Mouse (Mus musculus) intestine, embryonic 14.5 days (tissue): ENCODE data around the gene Patj. TPM values are rescaled to one million over a fixed set of nuclear protein-coding genes. Genes with fewer than 3 reads are reported as not detected.

Experiments
- ATAC-seq: fragments of 200-750 bp; cut with Nextera tagmentation; replicated peaks from 2 replicates; pipeline ENCODE4 v1.8.0; 2017; ENCODE audit warnings: low read depth, moderate number of reproducible peaks, moderate TSS enrichment, moderate library complexity; ENCODE audit not compliant: low FRiP score, low TSS enrichment
- DNase-seq: peaks from one replicate; pipeline ENCODE4 v3.0.0-alpha.2; 2018; ENCODE audit warnings: low spot score
- H3K27ac ChIP-seq: fragments of 300-500 bp; sonication (generic); 2 replicates; pipeline ENCODE4 v1.5.1; 2014; ENCODE audit warnings: low read depth, mild to moderate bottlenecking, control low read depth
- H3K27me3 ChIP-seq: fragments of 300-500 bp; sonication (generic); replicated peaks from 2 replicates; pipeline ENCODE4 v1.6.1; 2014; ENCODE audit warnings: low read length, control low read depth; ENCODE audit not compliant: control insufficient read depth, insufficient read depth
- H3K36me3 ChIP-seq: fragments of 300-500 bp; sonication (generic); 2 replicates; pipeline ENCODE4 v1.6.1; 2014; ENCODE audit warnings: low read length, control low read depth; ENCODE audit not compliant: control insufficient read depth, insufficient read depth
- H3K4me1 ChIP-seq: fragments of 300-500 bp; sonication (generic); replicated peaks from 2 replicates; pipeline ENCODE4 v1.6.1; 2014; ENCODE audit warnings: low read length, control low read depth, mixed read lengths; ENCODE audit not compliant: control insufficient read depth, insufficient read depth
- H3K4me2 ChIP-seq: fragments of 300-500 bp; sonication (generic); 2 replicates; pipeline ENCODE4 v1.6.1; 2014; ENCODE audit warnings: low read length
- H3K4me3 ChIP-seq: fragments of 300-500 bp; sonication (generic); 2 replicates; pipeline ENCODE4 v1.5.1; 2014; ENCODE audit warnings: low read depth, low read length, control low read depth, mixed read lengths
- H3K9ac ChIP-seq: fragments of 300-500 bp; sonication (generic); 2 replicates; pipeline ENCODE4 v1.6.1; 2014; ENCODE audit warnings: mild to moderate bottlenecking, low read length
- H3K9me3 ChIP-seq: fragments of 300-500 bp; sonication (generic); 2 replicates; pipeline ENCODE4 v1.6.1; 2016; ENCODE audit warnings: low read length, control low read depth; ENCODE audit not compliant: control insufficient read depth
- WGBS: fragments of 180-500 bp; shearing (Covaris S2); extraction: QIAGEN DNeasy Blood & Tissue Kit; methylation state at CpG from one replicate; pipeline ENCODE4 v1.1.7; 2014; 5-methylcytosine and 5-hydroxymethylcytosine counted together
- polyA plus RNA-seq: library from polyadenylated mRNA; unstranded; fragments of >200 nt; fragmentation: Nextera tagmentation; extraction: Ambion mirVana; gene quantifications from 2 replicates; pipeline ENCODE4 v1.2.1, GENCODE M21; 2014

Gene Patj
- polyA plus RNA-seq, 1 experiment from 2014 or later = 19.7 TPM

GRCm38 (mm10) chr4:98586303-98586702 is 190.7 kb downstream of the Patj start:
- Histone ChIP-seq H3K36me3 (no peaks in the 10 kb centered on the region), H3K4me2 (no peak overlapping the region), H3K4me3 (no peak overlapping the region), H3K27me3 (no peaks in the 10 kb centered on the region), H3K4me1 (no peaks in the 10 kb centered on the region), H3K9me3 (no peaks in the 10 kb centered on the region), H3K27ac (no peak overlapping the region), H3K9ac (no peak overlapping the region)
- DNase-seq (no peak), ATAC-seq (no peak)
- 69% methylated on average over 4 of the region's 4 CpGs for WGBS

GRCm38 (mm10) chr4:98587686-98588085 is 192.1 kb downstream of the Patj start:
- WGBS = 72% methylated on average over 2 of the region's 2 CpGs
- no peak for ATAC-seq
- H3K4me3 ChIP-seq = no peak overlapping the region
- H3K9me3 ChIP-seq = no peaks in the 10 kb centered on the region
- no peaks in the 10 kb centered on the region for H3K36me3 ChIP-seq
- no peaks in the 10 kb centered on the region for H3K4me1 ChIP-seq
- H3K4me2 ChIP-seq = no peak overlapping the region
- H3K27ac ChIP-seq = no peak overlapping the region
- no peak for DNase-seq
- no peaks in the 10 kb centered on the region for H3K27me3 ChIP-seq
- no peak overlapping the region for H3K9ac ChIP-seq

GRCm38 (mm10) chr4:98593961-98594360 is 198.4 kb downstream of the Patj start:
- Histone ChIP-seq H3K4me2 (no peak overlapping the region), H3K27me3 (no peaks in the 10 kb centered on the region), H3K36me3 (no peaks in the 10 kb centered on the region), H3K27ac (no peak overlapping the region), H3K9ac (no peak overlapping the region), H3K9me3 (no peaks in the 10 kb centered on the region), H3K4me1 (peaks cover 3% of the 10 kb centered on the region; the same call in 1 of the 2 replicates), H3K4me3 (no peak overlapping the region)
- ATAC-seq = no peak
- no peak for DNase-seq
- WGBS = 83% methylated on average over 1 of the region's 1 CpGs

- no peaks in the 10 kb centered on the region for H3K27me3 ChIP-seq
Observed at GRCm38 (mm10) chr4:98598546-98598971, 203.0 kb downstream of the Patj start.

GRCm38 (mm10) chr4:98599358-98599757 is 203.8 kb downstream of the Patj start:
- DNase-seq (no peak), ATAC-seq (no peak)
- H3K4me3 ChIP-seq = no peak overlapping the region
- no peaks in the 10 kb centered on the region for H3K27me3 ChIP-seq
- H3K4me1 ChIP-seq = peaks cover 9% of the 10 kb centered on the region; the same call in 1 of the 2 replicates
- 42% methylated on average over 6 of the region's 6 CpGs for WGBS
- no peaks in the 10 kb centered on the region for H3K36me3 ChIP-seq
- no peak overlapping the region for H3K4me2 ChIP-seq
- H3K27ac ChIP-seq = 0 out of 2 replicates have a peak overlapping the region, but pooled peaks have one; percentile 38
- H3K9ac ChIP-seq = no peak overlapping the region
- H3K9me3 ChIP-seq = no peaks in the 10 kb centered on the region

More at GRCm38 (mm10) chr4:98598546-98598971, 203.0 kb downstream of the Patj start:
- no peak overlapping the region for H3K9ac ChIP-seq
- H3K4me1 ChIP-seq = peaks cover 9% of the 10 kb centered on the region; the same call in 1 of the 2 replicates
- H3K4me2 ChIP-seq = no peak overlapping the region
- H3K27ac ChIP-seq = 0 out of 2 replicates have a peak overlapping the region, but pooled peaks have one; percentile 38
- DNase-seq (no peak), ATAC-seq (0 out of 2 replicates have a peak, but pooled peaks have one; percentile 27)
- no peaks in the 10 kb centered on the region for H3K9me3 ChIP-seq
- no peaks in the 10 kb centered on the region for H3K36me3 ChIP-seq
- no peak overlapping the region for H3K4me3 ChIP-seq
- 29% methylated on average over 1 of the region's 1 CpGs for WGBS

DNA sequence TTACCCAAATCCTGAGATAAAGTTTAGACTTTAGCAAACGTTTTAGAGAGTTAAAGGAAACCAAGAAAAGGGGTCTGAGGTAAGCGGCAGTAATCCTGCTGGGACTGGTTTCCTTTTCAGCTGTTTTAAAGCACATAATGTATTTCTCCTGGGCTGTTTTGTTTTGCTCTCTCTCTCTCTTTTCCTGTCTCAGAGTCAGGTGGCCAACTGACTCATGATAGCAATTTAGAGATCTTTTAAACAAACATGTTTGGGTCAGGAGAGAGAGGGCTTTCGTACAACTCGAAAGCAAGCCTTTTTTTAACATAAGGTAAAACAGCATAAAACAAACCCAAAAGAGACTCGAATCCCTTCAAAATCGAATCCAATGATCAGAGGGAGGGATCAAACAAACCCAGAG is 207.5 kb downstream of the Patj start:
- 40% methylated on average over 6 of the region's 6 CpGs for WGBS
- Histone ChIP-seq H3K4me3 (no peak overlapping the region), H3K9me3 (no peaks in the 10 kb centered on the region), H3K9ac (no peak overlapping the region), H3K27ac (no peak overlapping the region), H3K4me1 (peaks cover 9% of the 10 kb centered on the region; the same call in 1 of the 2 replicates), H3K27me3 (no peaks in the 10 kb centered on the region), H3K4me2 (no peak overlapping the region), H3K36me3 (no peaks in the 10 kb centered on the region)
- no peak for DNase-seq
- ATAC-seq = no peak

DNA sequence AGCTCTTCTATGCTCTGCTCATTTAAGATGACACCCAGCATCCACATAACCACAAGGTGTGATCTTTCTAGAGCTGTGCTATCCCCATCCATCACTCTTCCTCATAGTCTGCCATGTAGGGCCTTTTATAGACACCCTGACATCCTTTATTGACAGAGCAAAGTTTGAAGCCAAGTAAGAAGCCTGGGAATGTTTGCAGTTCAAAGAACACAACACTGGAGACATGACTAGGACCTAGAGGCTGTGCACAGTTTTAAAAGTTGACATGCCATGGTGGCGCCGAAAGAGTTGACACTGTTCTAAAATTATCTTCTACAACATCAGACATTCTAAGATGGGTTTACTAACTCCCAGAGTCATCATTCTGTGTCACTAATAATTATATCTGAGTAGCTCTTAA is 214.9 kb downstream of the Patj start:
- Histone ChIP-seq H3K9ac (no peak overlapping the region), H3K9me3 (no peaks in the 10 kb centered on the region), H3K27me3 (no peaks in the 10 kb centered on the region), H3K4me1 (no peaks in the 10 kb centered on the region), H3K4me2 (no peak overlapping the region), H3K36me3 (no peaks in the 10 kb centered on the region), H3K27ac (no peak overlapping the region), H3K4me3 (no peak overlapping the region)
- 85% methylated on average over 2 of the region's 2 CpGs for WGBS
- ATAC-seq = no peak
- no peak for DNase-seq

DNA sequence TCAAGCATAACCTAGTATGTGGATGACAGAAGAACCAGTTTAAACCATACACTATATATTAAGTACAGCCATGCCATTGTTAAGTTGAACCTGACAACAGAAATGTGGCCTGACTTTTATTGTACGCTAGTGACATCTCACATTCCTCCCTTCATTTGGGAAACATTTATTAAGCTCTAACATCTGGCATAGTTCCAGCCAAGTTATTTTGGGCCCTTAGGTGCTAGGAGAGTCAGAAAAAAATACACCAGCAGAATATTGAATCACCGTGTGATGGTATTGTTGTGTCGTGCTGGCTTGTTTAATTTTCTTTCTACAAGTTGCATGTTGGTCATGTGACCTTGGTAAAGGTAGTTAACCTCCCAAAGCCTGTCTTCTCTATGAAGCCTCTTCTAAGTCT is 218.8 kb downstream of the Patj start:
- no peaks in the 10 kb centered on the region for H3K9me3 ChIP-seq
- 75% methylated on average over 3 of the region's 3 CpGs for WGBS
- no peak for DNase-seq

DNA sequence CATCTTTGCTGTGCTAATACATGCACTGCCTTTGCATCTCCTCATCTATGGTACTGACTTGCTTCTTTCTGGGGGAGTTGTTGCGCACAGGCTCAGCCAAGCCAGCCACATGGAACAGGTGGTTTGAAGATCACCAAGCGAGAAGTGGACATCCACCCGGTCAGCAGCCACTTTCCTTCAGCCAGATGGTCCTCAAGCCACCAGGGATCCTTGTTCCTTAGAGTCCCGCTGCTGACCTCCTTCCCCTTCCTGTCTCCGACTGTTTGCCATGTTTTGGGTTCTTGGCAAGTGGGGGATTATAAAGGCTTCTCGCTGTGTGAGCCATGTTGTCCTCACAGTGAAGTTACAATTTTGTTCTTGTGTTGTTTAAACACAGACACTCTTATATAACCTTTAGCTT is 223.6 kb downstream of the Patj start:
- no peak overlapping the region for H3K27ac ChIP-seq
- ATAC-seq = no peak
- 89% methylated on average over 6 of the region's 6 CpGs for WGBS
- no peak overlapping the region for H3K4me2 ChIP-seq
- H3K4me1 ChIP-seq = peaks cover 7% of the 10 kb centered on the region; the same call in 1 of the 2 replicates
- H3K27me3 ChIP-seq = no peaks in the 10 kb centered on the region
- no peak for DNase-seq
- H3K36me3 ChIP-seq = no peaks in the 10 kb centered on the region
- no peak overlapping the region for H3K9ac ChIP-seq
- no peak overlapping the region for H3K4me3 ChIP-seq
- no peaks in the 10 kb centered on the region for H3K9me3 ChIP-seq

More for the DNA sequence above, 218.8 kb downstream of the Patj start:
- Histone ChIP-seq H3K27ac (no peak overlapping the region), H3K4me1 (no peaks in the 10 kb centered on the region), H3K27me3 (no peaks in the 10 kb centered on the region), H3K4me3 (no peak overlapping the region), H3K9ac (no peak overlapping the region), H3K4me2 (no peak overlapping the region), H3K36me3 (no peaks in the 10 kb centered on the region)
- no peak for ATAC-seq
